Mouse (Mus musculus): ENCODE results near the gene Ambra1. TPM values are rescaled to one million over a fixed set of nuclear protein-coding genes. Genes with fewer than 3 reads are reported as not detected.

Gene Ambra1
- 41.9 and 42.8 TPM in 2 replicates for total RNA-seq (2017)

GRCm38 (mm10) chr2:91729971-91730821 is at the start of gene Ambra1:
Gene Ambra1 (plus strand): TSS chr2:91730134.
- ATAC-seq (ENCODE audit: extremely low read depth, insufficient number of reproducible peaks, low FRiP score, poor library complexity, severe bottlenecking), result peak; percentile 98

DNA sequence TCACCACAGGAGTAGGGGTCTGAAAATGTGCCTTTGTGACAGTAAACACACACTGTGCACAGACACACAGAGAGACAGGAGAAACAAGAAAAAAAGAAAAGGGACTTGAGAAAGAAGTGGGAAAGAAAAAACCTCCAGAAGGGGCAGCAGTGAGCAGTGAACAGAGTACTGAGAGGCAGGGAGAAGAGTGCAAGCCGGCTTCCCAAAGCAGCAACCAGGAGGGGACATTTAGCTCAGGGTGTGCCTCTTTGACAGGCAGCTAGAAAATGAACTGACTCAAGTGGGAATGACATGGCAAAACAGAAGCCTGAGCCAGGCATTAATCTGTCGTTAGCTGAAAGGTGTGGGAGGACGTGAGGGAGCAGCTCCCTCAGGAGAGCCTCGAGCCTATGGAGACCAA is 47.1 kb upstream of the Ambra1 start:
- no peak for ATAC-seq (ENCODE audit: extremely low read depth, insufficient number of reproducible peaks, low FRiP score, poor library complexity, severe bottlenecking)

DNA sequence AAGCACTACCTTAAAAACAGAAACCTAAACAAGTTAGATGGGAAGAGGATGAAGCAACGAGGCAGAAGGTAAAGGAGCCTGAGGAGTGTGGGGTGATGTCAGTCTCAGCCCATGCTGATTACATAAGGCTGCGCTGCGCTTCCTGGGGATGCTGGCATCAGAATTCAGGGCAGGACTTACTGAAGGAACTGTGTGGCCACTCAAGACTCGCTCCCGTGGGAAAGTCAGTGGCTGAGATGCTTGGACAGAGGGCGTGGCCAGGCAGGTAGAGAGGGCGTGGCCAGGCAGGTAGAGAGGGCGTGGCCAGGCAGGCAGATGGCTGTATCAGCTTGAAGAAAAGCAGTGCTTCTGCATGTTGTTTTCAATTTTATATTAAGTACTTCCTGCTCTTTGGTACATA is 46.0 kb upstream of the Ambra1 start:
- no peak for ATAC-seq (ENCODE audit: extremely low read depth, insufficient number of reproducible peaks, low FRiP score, poor library complexity, severe bottlenecking)

DNA sequence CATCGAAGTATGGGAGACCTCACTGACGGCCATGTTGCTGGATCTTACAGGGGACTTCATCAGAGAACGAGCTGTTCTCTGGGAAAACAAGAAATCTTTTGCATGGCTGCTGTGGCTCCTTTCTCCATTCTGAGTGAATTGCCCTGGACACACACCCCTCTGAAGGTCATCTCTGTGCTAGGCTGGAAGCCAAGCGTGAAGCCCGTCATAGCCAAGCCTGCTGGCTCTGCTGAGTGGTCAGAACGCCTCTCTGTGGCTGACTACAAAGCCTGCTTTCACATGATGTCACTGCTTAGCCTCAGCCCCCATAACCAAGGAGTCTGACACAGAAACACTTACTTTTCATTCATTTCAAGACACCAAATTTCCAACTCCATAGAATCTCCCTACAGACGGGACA is 40.5 kb upstream of the Ambra1 start:
- no peak for ATAC-seq (ENCODE audit: extremely low read depth, insufficient number of reproducible peaks, low FRiP score, poor library complexity, severe bottlenecking)

DNA sequence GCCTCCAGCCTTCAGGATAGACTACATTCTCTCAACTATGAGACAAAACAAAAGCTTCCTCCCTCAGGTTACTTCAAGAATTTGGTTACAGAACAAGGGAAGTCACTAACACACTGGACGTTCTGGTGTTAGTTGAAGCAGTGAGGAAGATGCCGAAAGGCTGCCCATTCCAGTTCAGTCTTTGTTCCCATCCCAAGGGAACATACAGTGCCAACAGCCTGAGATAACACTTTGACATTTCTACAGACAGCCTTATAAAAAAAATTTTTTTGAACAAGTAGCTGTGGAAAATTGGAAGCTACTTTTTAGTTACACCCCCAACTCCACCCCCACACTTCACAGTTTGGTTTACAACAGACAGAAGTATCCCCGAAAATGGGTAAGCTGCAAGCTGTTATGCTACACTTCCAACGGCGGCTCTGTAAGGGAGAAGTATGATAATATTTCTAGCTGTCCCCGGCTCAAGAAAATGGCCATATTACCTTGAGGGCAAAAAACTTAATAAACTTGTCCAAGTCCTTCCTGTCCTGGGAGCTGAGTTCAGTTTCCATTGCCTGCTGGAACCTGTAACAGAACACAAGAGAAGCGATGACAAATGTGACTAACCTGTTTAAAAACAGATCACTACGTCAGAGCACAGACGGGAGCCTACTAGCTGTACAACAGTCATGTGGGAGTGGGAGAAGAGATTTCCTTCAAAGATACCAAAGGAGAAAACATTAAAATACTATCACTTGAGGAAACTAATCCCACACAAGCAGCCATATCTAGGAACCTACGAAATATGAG is 34.3 kb upstream of the Ambra1 start:
- no peak for ATAC-seq (ENCODE audit: extremely low read depth, insufficient number of reproducible peaks, low FRiP score, poor library complexity, severe bottlenecking)

- no peak for ATAC-seq (ENCODE audit: extremely low read depth, insufficient number of reproducible peaks, low FRiP score, poor library complexity, severe bottlenecking)
These were observed 33.7 kb upstream of the Ambra1 start for GRCm38 (mm10) chr2:91696225-91696590.

- ATAC-seq (ENCODE audit: extremely low read depth, insufficient number of reproducible peaks, low FRiP score, poor library complexity, severe bottlenecking), result no peak
These were observed 30.7 kb upstream of the Ambra1 start for GRCm38 (mm10) chr2:91699225-91699624.

GRCm38 (mm10) chr2:91701366-91701765 is 28.6 kb upstream of the Ambra1 start:
- ATAC-seq (ENCODE audit: extremely low read depth, insufficient number of reproducible peaks, low FRiP score, poor library complexity, severe bottlenecking), result no peak

DNA sequence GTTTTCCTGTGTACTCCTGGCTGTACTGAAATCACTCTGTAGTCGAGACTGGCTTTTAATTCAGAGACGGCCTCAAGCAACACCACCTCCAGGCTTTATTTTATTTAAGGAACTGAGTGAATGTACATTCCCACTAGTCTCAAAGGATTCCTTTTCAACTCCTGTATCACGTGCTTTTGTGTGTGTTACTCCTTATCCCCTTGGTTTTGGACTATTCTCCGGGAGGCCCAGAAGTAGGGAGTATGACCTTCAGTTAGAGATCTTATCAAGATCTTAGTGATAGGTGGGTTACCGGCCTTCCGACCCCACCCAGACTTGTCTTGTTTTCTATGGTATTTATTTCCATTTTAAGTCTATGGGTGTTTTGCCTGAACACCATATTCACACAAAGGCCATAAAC is 24.2 kb upstream of the Ambra1 start:
- ATAC-seq (ENCODE audit: extremely low read depth, insufficient number of reproducible peaks, low FRiP score, poor library complexity, severe bottlenecking), result no peak

DNA sequence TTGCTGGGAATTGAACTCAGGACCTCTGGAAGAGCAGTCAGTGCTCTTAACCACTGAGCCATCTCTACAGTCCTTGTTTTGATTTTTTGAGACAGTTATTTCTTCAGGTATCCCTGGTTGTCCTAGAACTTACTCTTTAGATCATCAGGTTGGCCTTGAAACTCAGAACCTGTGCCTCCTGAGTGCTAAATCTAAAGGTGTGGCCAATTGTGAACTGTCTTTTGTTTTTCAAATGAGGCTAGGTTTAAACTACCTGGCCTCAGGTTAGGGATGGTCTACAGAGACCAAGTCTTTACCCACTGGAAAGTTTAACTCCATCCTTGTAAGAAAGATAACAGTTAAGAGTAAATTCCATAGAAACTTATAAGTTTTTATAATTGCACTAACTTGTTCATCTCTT is 23.5 kb upstream of the Ambra1 start:
- no peak for ATAC-seq (ENCODE audit: extremely low read depth, insufficient number of reproducible peaks, low FRiP score, poor library complexity, severe bottlenecking)

DNA sequence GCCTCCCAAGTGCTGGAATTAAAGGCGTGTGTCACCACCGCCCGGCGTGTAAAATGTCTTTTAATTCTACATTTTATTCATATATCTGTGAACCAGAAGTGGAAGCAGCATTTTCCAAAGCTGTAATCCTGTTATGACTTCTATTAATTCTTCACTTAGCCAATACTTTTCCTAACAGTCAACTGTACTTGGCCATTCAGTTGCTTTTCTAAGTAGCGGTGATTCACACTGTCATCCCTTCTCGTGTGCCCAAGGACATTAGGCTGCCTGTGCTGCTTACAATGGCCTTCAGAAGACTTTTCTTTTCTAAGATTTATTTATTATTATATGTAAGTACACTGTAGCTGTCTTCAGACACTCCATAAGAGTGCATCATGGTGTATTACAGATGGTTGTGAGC is 21.6 kb upstream of the Ambra1 start:
- no peak for ATAC-seq (ENCODE audit: extremely low read depth, insufficient number of reproducible peaks, low FRiP score, poor library complexity, severe bottlenecking)

DNA sequence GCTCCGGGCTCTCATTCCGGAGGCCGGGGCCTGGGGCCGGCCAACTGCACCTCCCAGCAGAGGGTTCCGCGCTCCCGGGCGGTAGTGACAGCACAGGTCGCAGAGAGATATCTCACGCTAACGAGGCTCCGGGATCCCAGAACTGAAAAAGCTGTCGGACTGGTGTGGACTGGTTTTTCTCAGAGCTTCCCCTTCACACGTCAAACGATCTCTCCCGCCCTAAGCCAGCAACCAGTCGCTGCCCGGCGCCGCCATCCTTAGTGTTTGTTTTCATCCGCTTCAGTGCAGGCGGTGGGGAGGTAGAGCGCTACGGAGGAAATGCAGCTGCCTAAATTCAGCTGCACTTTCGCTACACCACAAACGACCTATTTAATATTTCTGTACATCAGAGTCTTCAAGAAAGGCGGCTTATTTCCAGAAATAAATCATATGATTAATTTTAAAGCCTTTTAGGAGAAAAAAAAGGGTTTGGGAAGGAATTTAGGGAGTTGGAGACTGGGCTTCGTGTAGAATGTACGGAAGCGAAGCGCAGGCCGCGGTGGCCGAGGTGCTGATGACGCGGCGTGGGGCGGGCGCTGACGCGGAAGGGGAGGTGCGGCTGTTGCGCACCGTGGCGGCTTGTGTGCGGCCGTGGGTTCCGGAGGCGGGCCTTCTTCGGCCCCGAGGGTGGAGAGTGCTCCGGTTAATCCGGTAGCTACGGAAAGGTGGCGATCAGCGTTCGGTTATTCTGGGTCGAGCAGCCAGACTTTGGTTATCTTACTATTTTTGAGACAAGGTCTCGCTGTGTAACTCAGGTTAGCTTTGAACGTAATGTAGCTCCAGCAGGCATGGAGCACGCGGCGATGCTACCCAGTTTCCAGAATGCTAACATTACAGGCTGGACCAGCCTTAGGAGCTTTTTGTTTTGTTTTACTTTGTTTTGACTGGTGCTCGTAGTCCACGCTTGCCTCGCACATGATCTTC is 19.4 kb upstream of the Ambra1 start, which contains the start of the genes Atg13 and Harbi1:
Atg13 (minus strand) TSS at position 305 of the 963 bp plus-strand sequence.
Harbi1 (plus strand) TSS at position 581 of the 963 bp plus-strand sequence.
- ATAC-seq (ENCODE audit: extremely low read depth, insufficient number of reproducible peaks, low FRiP score, poor library complexity, severe bottlenecking), result peak; percentile 89

DNA sequence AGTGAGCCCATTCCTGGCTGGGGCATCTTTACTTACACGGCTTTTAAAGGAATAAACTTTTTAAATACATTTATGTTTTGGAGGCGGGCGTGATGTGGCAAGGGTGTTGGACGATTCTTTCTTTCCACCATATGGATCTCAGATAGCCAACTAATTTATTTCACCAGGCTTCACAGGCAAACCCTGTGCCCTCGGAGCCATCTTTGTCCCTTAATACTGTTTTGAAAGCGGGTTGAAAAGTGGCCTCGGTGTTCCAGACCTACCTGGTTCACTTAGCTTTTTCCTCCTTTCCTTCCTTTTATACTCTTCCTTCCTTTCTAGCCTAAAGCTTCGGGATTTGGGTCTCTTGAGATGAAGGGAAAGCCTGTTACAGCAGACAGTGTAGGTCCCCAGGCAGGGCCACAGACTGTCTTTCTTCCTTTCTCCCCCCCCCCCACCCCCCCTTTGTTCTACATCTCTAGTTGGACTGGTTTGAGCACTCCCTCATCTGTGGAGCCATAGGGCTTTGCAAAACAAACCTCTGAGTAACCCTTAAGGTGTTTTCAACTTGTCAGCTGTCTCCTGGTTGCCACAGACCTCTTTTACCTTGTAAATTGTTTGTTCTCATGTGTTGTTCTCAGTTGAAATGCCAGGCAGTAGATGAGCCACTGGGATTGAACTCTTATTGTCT is 18.5 kb upstream of the Ambra1 start:
- ATAC-seq (ENCODE audit: extremely low read depth, insufficient number of reproducible peaks, low FRiP score, poor library complexity, severe bottlenecking), result no peak

- no peak for ATAC-seq (ENCODE audit: extremely low read depth, insufficient number of reproducible peaks, low FRiP score, poor library complexity, severe bottlenecking)
These were observed 15.0 kb upstream of the Ambra1 start for GRCm38 (mm10) chr2:91714921-91715320.

GRCm38 (mm10) chr2:91718276-91718675 is 11.7 kb upstream of the Ambra1 start:
- no peak for ATAC-seq (ENCODE audit: extremely low read depth, insufficient number of reproducible peaks, low FRiP score, poor library complexity, severe bottlenecking)

GRCm38 (mm10) chr2:91723382-91723781 is 6.6 kb upstream of the Ambra1 start:
- ATAC-seq (ENCODE audit: extremely low read depth, insufficient number of reproducible peaks, low FRiP score, poor library complexity, severe bottlenecking), result no peak

DNA sequence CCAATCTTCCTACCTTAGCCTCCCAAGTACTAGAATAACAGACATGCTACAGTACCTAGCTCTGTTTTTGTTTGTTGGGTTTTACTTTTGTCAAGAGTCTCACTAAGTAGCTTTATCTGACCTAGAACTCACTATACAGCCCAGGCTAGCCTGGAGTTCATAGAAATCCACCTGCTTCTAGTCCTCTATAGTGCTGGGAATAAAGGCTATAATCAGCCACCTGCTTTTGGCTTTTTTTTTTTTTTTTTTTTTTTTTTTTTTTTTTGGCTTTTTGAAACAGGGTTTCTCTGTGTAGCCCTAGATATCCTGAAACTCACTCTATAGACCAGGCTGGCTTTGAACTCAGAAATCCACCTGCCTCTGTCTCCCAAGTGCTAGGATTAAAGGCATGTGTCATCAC is 6.0 kb upstream of the Ambra1 start:
- no peak for ATAC-seq (ENCODE audit: extremely low read depth, insufficient number of reproducible peaks, low FRiP score, poor library complexity, severe bottlenecking)

- no peak for ATAC-seq (ENCODE audit: extremely low read depth, insufficient number of reproducible peaks, low FRiP score, poor library complexity, severe bottlenecking)
These were observed 5.2 kb upstream of the Ambra1 start for GRCm38 (mm10) chr2:91724716-91725115.
